ENCODE assay signal across 26 mouse cellular contexts in the genomic region with DNA sequence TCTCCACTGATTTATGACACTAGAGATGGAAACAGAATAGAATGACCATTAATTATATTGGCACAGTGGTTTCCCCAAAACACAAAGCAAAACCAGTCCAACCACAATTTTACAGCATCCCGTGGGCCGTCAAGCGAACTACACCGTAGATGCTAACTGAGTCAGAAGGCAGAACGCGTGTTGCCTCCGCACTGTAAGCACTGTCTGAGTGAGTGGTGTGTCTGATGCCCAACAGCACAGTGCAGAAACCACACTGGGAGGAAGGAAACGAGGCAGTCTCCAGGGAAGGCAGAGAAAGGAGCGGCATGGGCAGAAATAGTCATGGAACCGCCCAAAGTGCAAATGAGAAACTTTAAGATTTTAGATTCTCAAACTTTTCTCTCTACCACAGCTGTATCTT. TPM values are rescaled to one million over a fixed set of nuclear protein-coding genes. Genes with fewer than 3 reads are reported as not detected.
"Had no signal": no experiment of that assay in that cellular context is flagged by ENCODE, and none has a peak within 500 bp of the region (broad histone marks: within the 10 kb centered on the region; RNA-seq: fewer than 3 reads in every experiment).

No protein-coding gene starts in this region.

- H3K27ac ChIP-seq: liver, embryonic 15.5 days; lung, embryonic 15.5 days; macrophage; midbrain, embryonic 13.5 days; midbrain, embryonic 15.5 days; neural tube, embryonic 12.5 days; stomach, embryonic 15.5 days; stomach, postnatal 0 days had no signal

- H3K27me3 ChIP-seq: liver, embryonic 15.5 days; lung, embryonic 15.5 days; megakaryocyte, embryonic 14.5 days; midbrain, embryonic 13.5 days; midbrain, embryonic 15.5 days; neural tube, embryonic 12.5 days; stomach, embryonic 15.5 days had no signal

- H3K4me2 ChIP-seq: liver, embryonic 15.5 days; lung, embryonic 15.5 days; midbrain, embryonic 11.5 days; midbrain, embryonic 13.5 days; midbrain, embryonic 15.5 days; neural tube, embryonic 12.5 days; stomach, embryonic 15.5 days had no signal

- DNase-seq: liver, postnatal 0 days; lung, adult 2 months; lung, postnatal 14 days; lung, postnatal 36 days; right cerebral cortex, postnatal 25 days; thymus, adult 18-20 months; thymus, postnatal 14 days; thymus, postnatal 36 days had no signal

- H3K9ac ChIP-seq: liver, embryonic 15.5 days; liver, postnatal 0 days; lung, embryonic 15.5 days; midbrain, embryonic 13.5 days; midbrain, embryonic 15.5 days; neural tube, embryonic 12.5 days; stomach, embryonic 15.5 days had no signal

- H3K36me3 ChIP-seq: liver, embryonic 15.5 days; lung, embryonic 15.5 days; midbrain, embryonic 13.5 days; midbrain, embryonic 15.5 days; neural tube, embryonic 12.5 days; stomach, embryonic 15.5 days had no signal

- H3K4me3 ChIP-seq: liver, embryonic 15.5 days; lung, embryonic 15.5 days; megakaryocyte, embryonic 14.5 days; midbrain, embryonic 13.5 days; midbrain, embryonic 15.5 days; neural tube, embryonic 12.5 days; stomach, embryonic 15.5 days had no signal

- H3K9me3 ChIP-seq: liver, embryonic 15.5 days; lung, embryonic 15.5 days; midbrain, embryonic 13.5 days; midbrain, embryonic 15.5 days; stomach, embryonic 15.5 days had no signal

- H3K4me1 ChIP-seq: liver, embryonic 15.5 days; lung, embryonic 15.5 days; megakaryocyte, embryonic 14.5 days; midbrain, embryonic 13.5 days; midbrain, embryonic 15.5 days; neural tube, embryonic 12.5 days; stomach, embryonic 15.5 days had no signal

RNA-seq across cellular contexts. Expression of a gene that starts 44.0 kb away (rescaled TPM):
- total RNA-seq: monocyte, adult 5-6 weeks; neutrophil, adult 5-6 weeks had no signal

RNA-seq across cellular contexts. Expression of a gene that starts 55.6 kb away (rescaled TPM):
- total RNA-seq: megakaryocyte progenitor cell, adult 5-6 weeks; midbrain, postnatal 0 days; monocyte, adult 5-6 weeks; neutrophil, adult 5-6 weeks had no signal
- polyA plus RNA-seq: liver, embryonic 15.5 days; liver, postnatal 0 days; lung, adult 2 months; lung, embryonic 15.5 days; lung, postnatal 0 days; macrophage; midbrain, embryonic 11.5 days; midbrain, embryonic 13.5 days; midbrain, embryonic 15.5 days; neural tube, embryonic 12.5 days; spleen, adult 2 months; stomach, embryonic 15.5 days; stomach, postnatal 0 days; thymus, postnatal 0 days; urinary bladder, adult 2 months had no signal

RNA-seq across cellular contexts. Expression of a gene that starts 58.3 kb away (rescaled TPM):
- total RNA-seq: monocyte, adult 5-6 weeks had no signal
- polyA plus RNA-seq: macrophage had no signal
